Comparison of ENCODE assay signal across 24 mouse cellular contexts in the genomic region with DNA sequence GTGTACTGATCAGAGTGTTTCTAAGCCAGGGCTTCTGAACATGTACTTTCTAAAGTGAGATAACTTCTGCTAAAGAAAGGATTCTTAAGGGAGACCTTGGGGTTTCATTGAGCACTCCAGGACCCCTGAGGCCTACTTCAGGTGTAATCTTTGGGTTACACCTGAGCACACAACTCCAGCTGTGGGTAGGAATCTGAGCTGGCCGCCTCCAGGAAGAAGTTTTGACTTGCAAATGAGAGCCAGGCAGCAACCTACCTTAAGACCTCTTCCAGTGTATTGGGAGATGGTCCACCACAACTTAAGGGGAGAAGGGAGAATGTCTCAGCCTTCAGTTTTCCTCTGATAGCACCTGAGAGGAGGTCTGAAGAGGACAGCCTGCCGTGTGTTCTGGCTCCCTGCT. TPM values are rescaled to one million over a fixed set of nuclear protein-coding genes. Genes with fewer than 3 reads are reported as not detected.
A peak's percentile ranks its signal among the peaks of the same experiment; 100 is the strongest.
DNase-seq lines count a peak whose midpoint lies in the region; ATAC-seq and TF ChIP-seq lines count a peak whose summit lies in the region.
"Had no signal": no experiment of that assay in that cellular context is flagged by ENCODE, and none has a peak within 500 bp of the region (broad histone marks: within the 10 kb centered on the region; RNA-seq: fewer than 3 reads in every experiment).

No protein-coding gene starts in this region.

- H3K36me3 ChIP-seq in midbrain, embryonic 11.5 days (ENCODE audit: control insufficient read depth, insufficient read depth, low read length): peaks cover 18% of the 10 kb centered on the region
- H3K36me3 ChIP-seq in midbrain, embryonic 10.5 days: peaks cover 82% of the 10 kb centered on the region
- peaks cover 13% of the 10 kb centered on the region for H3K36me3 ChIP-seq in ES-Bruce4 (ENCODE audit: control insufficient read depth, insufficient read depth, low read length, poor library complexity, severe bottlenecking)
- peaks cover 44% of the 10 kb centered on the region for H3K36me3 ChIP-seq in ES-E14 (ENCODE audit: control insufficient read depth, insufficient read depth, low read length, poor library complexity, severe bottlenecking)
- H3K36me3 ChIP-seq in embryonic facial prominence, embryonic 10.5 days (replicated peaks): peaks cover 87% of the 10 kb centered on the region

- DNase-seq in midbrain, embryonic 11.5 days (ENCODE audit: low spot score, missing footprints): peak; percentile 12
- no peak for DNase-seq in midbrain, embryonic 10.5 days (ENCODE audit: low spot score)
- DNase-seq in ES-E14 (ENCODE audit: low read depth, low spot score): no peak
- DNase-seq in left cerebral cortex, postnatal 25 days (ENCODE audit: low spot score in 2 of 2): no peak
- DNase-seq in embryonic facial prominence, embryonic 10.5 days (ENCODE audit: low spot score): no peak
- DNase-seq in natural killer cell, adult 2 months (ENCODE audit: low spot score in 2 of 2): no peak
- DNase-seq: adrenal gland, adult 8-10 months; adrenal gland, postnatal 14 days; adrenal gland, postnatal 36 days; cerebellum, adult 18-20 months; cerebellum, adult 8-10 months; cerebellum, adult 9-11 months; cerebellum, postnatal 14 days; cerebellum, postnatal 36 days; embryo, embryonic 11 days; forebrain, postnatal 0 days had no signal

- no peak for TF ChIP-seq CTCF in ES-Bruce4 (IDR thresholded peaks at IDR 0.05; ENCODE audit: low read depth, low read length)

- H3K27me3 ChIP-seq in midbrain, embryonic 11.5 days (ENCODE audit: control insufficient read depth, insufficient read depth, low read length): no peaks in the 10 kb centered on the region
- H3K27me3 ChIP-seq in midbrain, embryonic 10.5 days (ENCODE audit: low read depth, poor library complexity, severe bottlenecking): no peaks in the 10 kb centered on the region
- H3K27me3 ChIP-seq in ES-Bruce4 (ENCODE audit: control insufficient read depth, insufficient read depth, low read length, poor library complexity, severe bottlenecking): no peaks in the 10 kb centered on the region
- no peaks in the 10 kb centered on the region for H3K27me3 ChIP-seq in embryonic facial prominence, embryonic 10.5 days (replicated peaks; ENCODE audit: low read depth, poor library complexity, severe bottlenecking)
- H3K27me3 ChIP-seq: embryonic facial prominence, embryonic 12.5 days; forebrain, embryonic 13.5 days; forebrain, embryonic 15.5 days had no signal

- TF ChIP-seq POLR2A in ES-Bruce4 (IDR thresholded peaks at IDR 0.05; ENCODE audit: insufficient read depth, low read length): no peak

- H3K4me3 ChIP-seq in midbrain, embryonic 11.5 days (ENCODE audit: low read depth, low read length): no peak overlapping the region
- H3K4me3 ChIP-seq in midbrain, embryonic 10.5 days: no peak overlapping the region
- H3K4me3 ChIP-seq in ES-Bruce4 (ENCODE audit: low read depth, low read length) (no peak overlapping the region), ES-E14 (ENCODE audit: insufficient read depth in 1 of 2, low read depth in 1 of 2, low read length in 2 of 2, poor library complexity in 1 of 2, severe bottlenecking in 1 of 2) (peak overlapping the region in 1 of 2 experiments; percentile 6; a peak in 1 of 4 replicates)
- no peak overlapping the region for H3K4me3 ChIP-seq in embryonic facial prominence, embryonic 10.5 days
- H3K4me3 ChIP-seq: embryonic facial prominence, embryonic 12.5 days; forebrain, embryonic 13.5 days; forebrain, embryonic 15.5 days had no signal

- ATAC-seq in midbrain, embryonic 11.5 days (ENCODE audit: low FRiP score): no peak
- ATAC-seq: activated CD4-positive, CD25-positive, alpha-beta regulatory T cell, adult 4 months; forebrain, embryonic 13.5 days; forebrain, embryonic 15.5 days; forebrain, postnatal 0 days had no signal

- peak; percentile 85 for TF ChIP-seq EP300 in ES-Bruce4 (IDR thresholded peaks at IDR 0.05; ENCODE audit: insufficient read depth, low read depth, low read length)

- in situ Hi-C loops in ES-E14 (cut with MboI; ENCODE audit: low sequenced_read_pairs in 2 of 2, unreplicated experiment in 2 of 2): no loop called here

- intact Hi-C loops in left cerebral cortex, postnatal 25 days (cut with DNase I): no loop called here

- H3K9ac ChIP-seq in midbrain, embryonic 11.5 days (ENCODE audit: low read length): no peak overlapping the region
- H3K9ac ChIP-seq in ES-Bruce4 (ENCODE audit: low read depth, poor library complexity, severe bottlenecking) (no peak overlapping the region), ES-E14 (ENCODE audit: insufficient read depth, low read depth, low read length, poor library complexity, severe bottlenecking) (peak overlapping the region; percentile 35; the same call in 1 of the 2 replicates)
- H3K9ac ChIP-seq: embryonic facial prominence, embryonic 12.5 days; forebrain, embryonic 13.5 days; forebrain, embryonic 15.5 days; forebrain, postnatal 0 days had no signal

- 41% methylated on average over 2 of the region's 2 CpGs for WGBS in midbrain, embryonic 11.5 days
- 39% methylated on average over 2 of the region's 2 CpGs for WGBS in midbrain, embryonic 10.5 days
- 45% methylated on average over 2 of the region's 2 CpGs for WGBS in embryonic facial prominence, embryonic 10.5 days

- H3K9me3 ChIP-seq in midbrain, embryonic 11.5 days (ENCODE audit: control insufficient read depth, low read length): no peaks in the 10 kb centered on the region
- H3K9me3 ChIP-seq in midbrain, embryonic 10.5 days (replicated peaks): no peaks in the 10 kb centered on the region
- H3K9me3 ChIP-seq in ES-Bruce4 (replicated peaks; ENCODE audit: control insufficient read depth, insufficient read depth, low read length, poor library complexity, severe bottlenecking) (no peaks in the 10 kb centered on the region), ES-E14 (ENCODE audit: control insufficient read depth, insufficient read depth, low read depth, low read length) (no peaks in the 10 kb centered on the region)
- no peaks in the 10 kb centered on the region for H3K9me3 ChIP-seq in embryonic facial prominence, embryonic 10.5 days
- H3K9me3 ChIP-seq: embryonic facial prominence, embryonic 12.5 days; forebrain, embryonic 13.5 days; forebrain, embryonic 15.5 days had no signal

- no peak overlapping the region for H3K27ac ChIP-seq in midbrain, embryonic 11.5 days (ENCODE audit: low read depth, low read length)
- H3K27ac ChIP-seq in midbrain, embryonic 10.5 days (replicated peaks): no peak overlapping the region
- peak overlapping the region; percentile 94 for H3K27ac ChIP-seq in ES-Bruce4 (ENCODE audit: insufficient read depth, low read length)
- H3K27ac ChIP-seq in ES-E14 (ENCODE audit: insufficient read depth, low read depth, low read length, poor library complexity, severe bottlenecking): peak overlapping the region; percentile 86
- no peak overlapping the region for H3K27ac ChIP-seq in embryonic facial prominence, embryonic 10.5 days (replicated peaks)
- H3K27ac ChIP-seq: embryonic facial prominence, embryonic 12.5 days; forebrain, embryonic 13.5 days; forebrain, embryonic 15.5 days had no signal

- H3K4me2 ChIP-seq in midbrain, embryonic 11.5 days: no peak overlapping the region
- H3K4me2 ChIP-seq: embryonic facial prominence, embryonic 12.5 days; forebrain, embryonic 13.5 days; forebrain, embryonic 15.5 days had no signal

- no peaks in the 10 kb centered on the region for H3K4me1 ChIP-seq in midbrain, embryonic 11.5 days (ENCODE audit: control insufficient read depth, insufficient read depth, low read length)
- H3K4me1 ChIP-seq in midbrain, embryonic 10.5 days: no peaks in the 10 kb centered on the region
- H3K4me1 ChIP-seq in ES-Bruce4 (ENCODE audit: control insufficient read depth, insufficient read depth, low read length) (peaks cover 33% of the 10 kb centered on the region), ES-E14 (ENCODE audit: control insufficient read depth in 2 of 2, insufficient read depth in 2 of 2, low read length in 2 of 2, poor library complexity in 1 of 2) (peaks cover 20 to 45% of the 10 kb centered on the region in 2 experiments)
- H3K4me1 ChIP-seq in embryonic facial prominence, embryonic 10.5 days: 0 out of 2 replicates have a peak, but pooled peaks cover 7% of the 10 kb centered on the region
- H3K4me1 ChIP-seq: embryonic facial prominence, embryonic 12.5 days; forebrain, embryonic 13.5 days; forebrain, embryonic 15.5 days had no signal

RNA-seq across cellular contexts. Expression of gene Csad, which starts 9.6 kb away (rescaled TPM):
- polyA plus RNA-seq in midbrain, embryonic 11.5 days (2014; fragmentation: Nextera tagmentation; extraction: Ambion mirVana): 21.9 and 25.9 TPM in 2 replicates
- polyA plus RNA-seq in midbrain, embryonic 10.5 days (2016; fragmentation: Nextera tagmentation; extraction: Ambion mirVana): 32.8 and 38.8 TPM in 2 replicates
- polyA plus RNA-seq in ES-Bruce4 (2011; ENCODE audit: insufficient read depth, insufficient read length, low read depth, missing spikeins): 17.8 and 19.3 TPM in 2 replicates
- 47.3 and 51.9 TPM in 2 replicates for total RNA-seq in ES-E14 (2012; rRNA removed)
- total RNA-seq in left cerebral cortex, postnatal 25 days (2021): 10 to 100 TPM; 28.4 to 32.1 TPM
- 48.6 and 48.7 TPM in 2 replicates for polyA plus RNA-seq in embryonic facial prominence, embryonic 10.5 days (2016; fragmentation: Nextera tagmentation; extraction: Ambion mirVana)

RNA-seq across cellular contexts. Expression of gene Zfp740, which starts 11.1 kb away (rescaled TPM):
- polyA plus RNA-seq in midbrain, embryonic 11.5 days (2014; fragmentation: Nextera tagmentation; extraction: Ambion mirVana): 58.9 and 61.1 TPM in 2 replicates
- 63.0 and 72.4 TPM in 2 replicates for polyA plus RNA-seq in midbrain, embryonic 10.5 days (2016; fragmentation: Nextera tagmentation; extraction: Ambion mirVana)
- polyA plus RNA-seq in ES-Bruce4 (2011; ENCODE audit: insufficient read depth, insufficient read length, low read depth, missing spikeins): 53.7 and 54.3 TPM in 2 replicates
- total RNA-seq in ES-E14 (2012; rRNA removed): 97.3 and 98.5 TPM in 2 replicates
- total RNA-seq in left cerebral cortex, postnatal 25 days (2021): 10 to 100 TPM; 58.5 to 64.9 TPM
- polyA plus RNA-seq in embryonic facial prominence, embryonic 10.5 days (2016; fragmentation: Nextera tagmentation; extraction: Ambion mirVana): 77.6 and 79.3 TPM in 2 replicates

RNA-seq across cellular contexts. Expression of gene Itgb7, which starts 17.6 kb away (rescaled TPM):
- polyA plus RNA-seq in midbrain, embryonic 11.5 days (2014; fragmentation: Nextera tagmentation; extraction: Ambion mirVana): 0.15 and 0.55 TPM in 2 replicates
- polyA plus RNA-seq in midbrain, embryonic 10.5 days (2016; fragmentation: Nextera tagmentation; extraction: Ambion mirVana): 0.31 and 0.56 TPM in 2 replicates
- 3.1 and 9.7 TPM in 2 replicates for polyA plus RNA-seq in ES-Bruce4 (2011; ENCODE audit: insufficient read depth, insufficient read length, low read depth, missing spikeins)
- 34.0 and 93.0 TPM in 2 replicates for total RNA-seq in ES-E14 (2012; rRNA removed)
- total RNA-seq in left cerebral cortex, postnatal 25 days (2021): 1 to 10 TPM; 1.0 to 1.7 TPM
- polyA plus RNA-seq in embryonic facial prominence, embryonic 10.5 days (2016; fragmentation: Nextera tagmentation; extraction: Ambion mirVana): 1.1 and 1.6 TPM in 2 replicates

RNA-seq across cellular contexts. Expression of gene Rarg, which starts 43.2 kb away (rescaled TPM):
- polyA plus RNA-seq in midbrain, embryonic 11.5 days (2014; fragmentation: Nextera tagmentation; extraction: Ambion mirVana): 10.1 and 10.5 TPM in 2 replicates
- 14.3 and 16.2 TPM in 2 replicates for polyA plus RNA-seq in midbrain, embryonic 10.5 days (2016; fragmentation: Nextera tagmentation; extraction: Ambion mirVana)
- polyA plus RNA-seq in ES-Bruce4 (2011; ENCODE audit: insufficient read depth, insufficient read length, low read depth, missing spikeins): 38.6 and 42.7 TPM in 2 replicates
- total RNA-seq in ES-E14 (2012; rRNA removed): 101 and 115 TPM in 2 replicates
- total RNA-seq in left cerebral cortex, postnatal 25 days (2021): 10 to 100 TPM; 12.7 to 15.4 TPM
- polyA plus RNA-seq in embryonic facial prominence, embryonic 10.5 days (2016; fragmentation: Nextera tagmentation; extraction: Ambion mirVana): 77.8 and 90.2 TPM in 2 replicates

RNA-seq across cellular contexts. Expression of gene Gm9918, which starts 56.2 kb away (rescaled TPM):
- polyA plus RNA-seq in midbrain, embryonic 11.5 days (2014; fragmentation: Nextera tagmentation; extraction: Ambion mirVana): 0.15 and 0.23 TPM in 2 replicates
- polyA plus RNA-seq in midbrain, embryonic 10.5 days (2016; fragmentation: Nextera tagmentation; extraction: Ambion mirVana): 0.35 and 0.41 TPM in 2 replicates
- 0.81 and 1.1 TPM in 2 replicates for polyA plus RNA-seq in ES-Bruce4 (2011; ENCODE audit: insufficient read depth, insufficient read length, low read depth, missing spikeins)
- total RNA-seq in ES-E14 (2012; rRNA removed): 0.45 and 1.0 TPM in 2 replicates
- total RNA-seq in left cerebral cortex, postnatal 25 days (2021): not detected
- polyA plus RNA-seq in embryonic facial prominence, embryonic 10.5 days (2016; fragmentation: Nextera tagmentation; extraction: Ambion mirVana): 0.75 and 1.3 TPM in 2 replicates
- total RNA-seq: adrenal gland, postnatal 14 days; adrenal gland, postnatal 36 days; common myeloid progenitor, adult 5-6 weeks; forebrain, postnatal 0 days; MEL had no signal
- polyA plus RNA-seq: activated CD4-positive, CD25-positive, alpha-beta regulatory T cell, adult 4 months; C2C12; forebrain, embryonic 15.5 days; forebrain, postnatal 0 days had no signal

Comparison
In these comparisons a context has a peak if more than half of its experiments do, and no peak if none do; other contexts are left out.
1. H3K27ac ChIP-seq: peak in ES-Bruce4 (single experiment) and ES-E14 (single experiment); none in midbrain, embryonic 11.5 days (single experiment), midbrain, embryonic 10.5 days (single experiment) and embryonic facial prominence, embryonic 10.5 days (single experiment).